Mouse (Mus musculus): ENCODE measurements around the gene Zfp981. TPM values are rescaled to one million over a fixed set of nuclear protein-coding genes. Genes with fewer than 3 reads are reported as not detected.

The Zfp981 gene
- polyA plus RNA-seq (2015; fragmentation: Illumina TruSeq; extraction: RNeasy Lipid Tissue Mini Kit (QIAGEN cat#74804); ENCODE audit: low read depth, low replicate concordance) = not detected

DNA sequence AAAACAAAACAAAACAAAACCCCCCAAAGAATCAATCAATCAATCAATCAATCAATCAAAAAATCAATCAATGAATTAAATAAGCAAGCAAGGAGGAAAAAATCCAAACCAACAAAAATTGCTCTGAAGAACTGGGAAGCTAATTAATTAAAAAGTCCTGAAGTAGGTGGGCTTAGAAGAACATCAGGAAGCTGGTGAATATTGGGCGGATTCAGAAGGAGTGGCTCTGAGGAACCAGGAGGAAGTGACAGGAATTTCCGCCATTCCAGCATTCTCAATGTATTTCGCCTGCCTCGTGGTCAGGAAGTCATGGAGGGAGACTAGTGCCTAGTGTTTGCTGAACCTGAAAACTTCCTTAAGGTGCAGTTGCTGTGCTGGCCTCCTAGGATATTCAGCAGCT is at the start of gene Zfp981:
TSS of gene Zfp981 (plus strand) at position 301 of the 400 bp plus-strand sequence.

Other genes starting within 250 kb of the Zfp981 start
- 0.70 TPM for gene Zfp992, start 53.0 kb upstream of the Zfp981 start, polyA plus RNA-seq (2015; fragmentation: Illumina TruSeq; extraction: RNeasy Lipid Tissue Mini Kit (QIAGEN cat#74804); ENCODE audit: low read depth, low replicate concordance)
- 1.2 TPM for gene Zfp993, start 108.9 kb downstream of the Zfp981 start, polyA plus RNA-seq (2015; fragmentation: Illumina TruSeq; extraction: RNeasy Lipid Tissue Mini Kit (QIAGEN cat#74804); ENCODE audit: low read depth, low replicate concordance)